Mouse (Mus musculus): ENCODE measurements around the gene Kcna7. TPM values are rescaled to one million over a fixed set of nuclear protein-coding genes. Genes with fewer than 3 reads are reported as not detected.
A peak's percentile ranks its signal among the peaks of the same experiment; 100 is the strongest.

Gene Kcna7
- total and polyA plus RNA-seq, 3 experiments = 0.16 to 3.2 (median 0.39) TPM

- Histone ChIP-seq H3K27ac (ENCODE audit: insufficient read depth, low read depth) (no peak overlapping the region), H3K9ac (ENCODE audit: insufficient read depth, low read depth) (no peak overlapping the region), H3K4me2 (ENCODE audit: insufficient read depth, low read depth, poor library complexity, severe bottlenecking) (no peak overlapping the region), H3K36me3 (replicated peaks in 1 of 2; ENCODE audit: control insufficient read depth in 1 of 2, insufficient read depth in 1 of 2, low read length in 1 of 2) (peaks cover 0 to 4% of the 10 kb centered on the region in 2 experiments), H3K4me3 (replicated peaks in 1 of 3; ENCODE audit: low read depth in 2 of 3, low read length in 2 of 3, poor library complexity in 1 of 3) (no peak overlapping the region), H3K27me3 (replicated peaks) (peaks cover 57% of the 10 kb centered on the region), H3K79me2 (replicated peaks; ENCODE audit: control insufficient read depth, extremely low read depth, insufficient read depth, poor library complexity, severe bottlenecking) (no peaks in the 10 kb centered on the region), H3K9me3 (replicated peaks; ENCODE audit: low read length) (peaks cover 3% of the 10 kb centered on the region), H3K4me1 (ENCODE audit: control insufficient read depth in 1 of 2, insufficient read depth in 2 of 2) (peaks cover 4 to 17% of the 10 kb centered on the region in 2 experiments; a peak in 2 of 4 replicates)
- dilution Hi-C loops (cut with MboI; ENCODE audit: extremely low pct_ligation_motif_present, extremely low pct_unique_long_range_greater_than_20kb, low sequenced_read_pairs) (no loop called here), in situ Hi-C loops (cut with MboI; ENCODE audit: low pct_ligation_motif_present, low pct_unique_long_range_greater_than_20kb, low sequenced_read_pairs) (no loop called here)
- TF ChIP-seq CHD2 (IDR thresholded peaks at IDR 0.05; ENCODE audit: low read length) (no peak), UBTF (IDR thresholded peaks at IDR 0.05; ENCODE audit: low read depth, low read length) (no peak), SMC3 (IDR thresholded peaks at IDR 0.05; ENCODE audit: low read depth, low read length) (no peak), MAFK (IDR thresholded peaks at IDR 0.05; ENCODE audit: insufficient replicate concordance, low read length) (no peak), USF2 (conservative IDR thresholded peaks at IDR 0.05; ENCODE audit: low read depth, low read length) (no peak), POLR2A (IDR thresholded peaks at IDR 0.05; ENCODE audit: low read depth, low read length) (no peak)
- no peak for DNase-seq (ENCODE audit: extremely low read depth)
Observed at GRCm38 (mm10) chr7:45412421-45412820, 7.0 kb downstream of the Kcna7 start.

GRCm38 (mm10) chr7:45413113-45413863 is 7.8 kb downstream of the Kcna7 start, which contains the start of gene Ntf5:
Gene Ntf5, plus strand, starts transcription at chr7:45413695.
- Histone ChIP-seq H3K4me2 (ENCODE audit: insufficient read depth, low read depth, poor library complexity, severe bottlenecking) (peak within 1 kb of the TSS; percentile 74), H3K79me2 (replicated peaks; ENCODE audit: control insufficient read depth, extremely low read depth, insufficient read depth, poor library complexity, severe bottlenecking) (no peaks in the 10 kb centered on the region), H3K4me3 (replicated peaks in 1 of 3; ENCODE audit: low read depth in 2 of 3, low read length in 2 of 3, poor library complexity in 1 of 3) (peak within 1 kb of the TSS; percentile 20 to 60 (median 52)), H3K36me3 (replicated peaks in 1 of 2; ENCODE audit: control insufficient read depth in 1 of 2, insufficient read depth in 1 of 2, low read length in 1 of 2) (peaks cover 0 to 4% of the 10 kb centered on the region in 2 experiments), H3K27ac (ENCODE audit: insufficient read depth, low read depth) (no peak within 1 kb of the TSS), H3K9ac (ENCODE audit: insufficient read depth, low read depth) (peak within 1 kb of the TSS; percentile 45; the same call in 1 of the 2 replicates), H3K27me3 (replicated peaks) (peaks cover 49% of the 10 kb centered on the region), H3K9me3 (replicated peaks; ENCODE audit: low read length) (no peaks in the 10 kb centered on the region), H3K4me1 (ENCODE audit: control insufficient read depth in 1 of 2, insufficient read depth in 2 of 2) (peaks cover 4 to 22% of the 10 kb centered on the region in 2 experiments; a peak in 2 of 4 replicates)
- dilution Hi-C loops (cut with MboI; ENCODE audit: extremely low pct_ligation_motif_present, extremely low pct_unique_long_range_greater_than_20kb, low sequenced_read_pairs) (no loop called here), in situ Hi-C loops (cut with MboI; ENCODE audit: low pct_ligation_motif_present, low pct_unique_long_range_greater_than_20kb, low sequenced_read_pairs) (no loop called here)
- no peak for DNase-seq (ENCODE audit: extremely low read depth)
- TF ChIP-seq NELFE (IDR thresholded peaks at IDR 0.05; ENCODE audit: low read depth, low read length) = peak; percentile 45
- TF ChIP-seq HCFC1 (IDR thresholded peaks at IDR 0.05; ENCODE audit: low read depth, low read length) = no peak
- no peak for TF ChIP-seq IRF4 (IDR thresholded peaks at IDR 0.05; ENCODE audit: low read depth, low read length)
- TF ChIP-seq MAX (IDR thresholded peaks at IDR 0.05; ENCODE audit: low read length) = 0 out of 2 replicates have a peak, but pooled peaks have one; percentile 20
- no peak for TF ChIP-seq USF2 (conservative IDR thresholded peaks at IDR 0.05; ENCODE audit: low read depth, low read length)
- no peak for TF ChIP-seq USF1 (IDR thresholded peaks at IDR 0.05; ENCODE audit: low read depth, low read length)
- no peak for TF ChIP-seq CTCF (conservative IDR thresholded peaks at IDR 0.05 in 1 of 2, IDR thresholded peaks at IDR 0.05 in 1 of 2; ENCODE audit: low read depth in 2 of 2, low read length in 2 of 2)
- no peak for TF ChIP-seq RAD21 (IDR thresholded peaks at IDR 0.05; ENCODE audit: low read depth, low read length)
- TF ChIP-seq SMC3 (IDR thresholded peaks at IDR 0.05; ENCODE audit: low read depth, low read length) = no peak
- TF ChIP-seq TBP (conservative IDR thresholded peaks at IDR 0.05; ENCODE audit: low read depth, low read length) = no peak
- TF ChIP-seq POLR2A (IDR thresholded peaks at IDR 0.05; ENCODE audit: low read depth, low read length) = 0 out of 2 replicates have a peak, but pooled peaks have one; percentile 30
- no peak for TF ChIP-seq PAX5 (IDR thresholded peaks at IDR 0.05; ENCODE audit: low read length)
- TF ChIP-seq RCOR1 (conservative IDR thresholded peaks at IDR 0.05; ENCODE audit: low read depth, low read length) = no peak
- no peak for TF ChIP-seq MEF2A (IDR thresholded peaks at IDR 0.05; ENCODE audit: borderline replicate concordance, low read depth, low read length)
- no peak for TF ChIP-seq ZC3H11A (IDR thresholded peaks at IDR 0.05; ENCODE audit: low read depth, low read length)
- TF ChIP-seq SIN3A (IDR thresholded peaks at IDR 0.05; ENCODE audit: low read length) = 0 out of 2 replicates have a peak, but pooled peaks have one; percentile 18
- TF ChIP-seq ZNF384 (IDR thresholded peaks at IDR 0.05; ENCODE audit: low read depth, low read length) = no peak
- TF ChIP-seq ZMIZ1 (IDR thresholded peaks at IDR 0.05; ENCODE audit: low read depth, low read length) = no peak
- TF ChIP-seq ELF1 (IDR thresholded peaks at IDR 0.05; ENCODE audit: low read depth, low read length) = no peak
- TF ChIP-seq BHLHE40 (IDR thresholded peaks at IDR 0.05; ENCODE audit: low read depth, low read length) = no peak; the same call in 1 of the 2 replicates
- TF ChIP-seq ETS1 (conservative IDR thresholded peaks at IDR 0.05; ENCODE audit: low read depth, low read length) = no peak
- TF ChIP-seq CHD2 (IDR thresholded peaks at IDR 0.05; ENCODE audit: low read length) = no peak
- no peak for TF ChIP-seq JUN (IDR thresholded peaks at IDR 0.05; ENCODE audit: insufficient read depth, low read depth, low read length)
- no peak for TF ChIP-seq JUND (conservative IDR thresholded peaks at IDR 0.05; ENCODE audit: low read depth, low read length)
- no peak for TF ChIP-seq UBTF (IDR thresholded peaks at IDR 0.05; ENCODE audit: low read depth, low read length)
- TF ChIP-seq E2F4 (IDR thresholded peaks at IDR 0.05; ENCODE audit: insufficient replicate concordance, low read depth, low read length) = no peak
- no peak for TF ChIP-seq EP300 (IDR thresholded peaks at IDR 0.05; ENCODE audit: low read length)
- TF ChIP-seq MYC (IDR thresholded peaks at IDR 0.05; ENCODE audit: low read depth, low read length) = no peak
- no peak for TF ChIP-seq ZKSCAN1 (IDR thresholded peaks at IDR 0.05; ENCODE audit: borderline replicate concordance, low read depth, low read length)
- TF ChIP-seq MXI1 (IDR thresholded peaks at IDR 0.05; ENCODE audit: low read depth, low read length) = peak; percentile 33; the same call in 1 of the 2 replicates
